Mouse (Mus musculus) testis, adult 2 months (tissue): ENCODE measurements around the gene Cfap73.
A peak's percentile ranks its signal among the peaks of the same experiment; 100 is the strongest.

Experiments
- CTCF ChIP-seq: fragments of 200-500 bp; IDR thresholded peaks from 2 replicates; pipeline ENCODE4 v1.5.1; 2012; ENCODE audit warnings: low read depth, mild to moderate bottlenecking, inconsistent platforms, low read length, moderate library complexity; ENCODE audit not compliant: control insufficient read depth, insufficient read depth, insufficient replicate concordance
- POLR2A ChIP-seq: fragments of 200-500 bp; IDR thresholded peaks from 2 replicates; pipeline ENCODE4 v1.6.1; 2012; ENCODE audit warnings: low read depth, mild to moderate bottlenecking, inconsistent platforms, low read length, moderate library complexity; ENCODE audit not compliant: control insufficient read depth

GRCm38 (mm10) chr5:120590356-120591010 is 43.6 kb downstream of the Cfap73 start:
- TF ChIP-seq CTCF (peak; percentile 81; the same call in 1 of the 2 replicates), POLR2A (no peak)
